In the genomic region with DNA sequence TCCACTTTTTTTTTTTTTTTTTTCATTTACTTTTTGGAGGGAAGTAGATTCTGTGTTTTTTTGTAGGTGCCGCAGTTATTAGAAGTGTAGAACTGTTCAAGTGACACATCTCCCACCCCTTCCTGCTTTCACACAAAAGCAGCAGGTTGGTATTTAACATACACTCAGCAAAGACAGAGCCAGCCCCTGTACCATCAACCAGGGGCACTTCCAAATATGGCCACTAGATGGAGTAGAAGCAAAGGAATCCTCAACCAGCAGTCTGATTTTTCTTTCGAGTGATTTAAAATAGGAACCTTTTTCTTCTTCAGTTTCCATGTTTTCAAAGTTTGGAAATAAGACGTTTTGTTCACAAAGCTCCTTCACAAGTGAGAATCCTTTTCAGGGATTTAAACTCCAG, we compare ENCODE assay signal across 8 mouse cellular contexts.
DNase-seq lines count a peak whose midpoint lies in the region; ATAC-seq and TF ChIP-seq lines count a peak whose summit lies in the region.

No protein-coding gene starts in this region.

- H3K36me3 ChIP-seq in liver, embryonic 12.5 days: no peaks in the 10 kb centered on the region
- 0 out of 2 replicates have a peak, but pooled peaks cover 10% of the 10 kb centered on the region for H3K36me3 ChIP-seq in embryonic facial prominence, embryonic 14.5 days (ENCODE audit: control insufficient read depth, insufficient read depth, low read length)
- H3K36me3 ChIP-seq in hindbrain, postnatal 0 days (ENCODE audit: insufficient read depth, low read length): no peaks in the 10 kb centered on the region

- no peak for ATAC-seq in liver, embryonic 12.5 days
- 0 out of 2 replicates have a peak, but pooled peaks have one; percentile 44 for ATAC-seq in embryonic facial prominence, embryonic 14.5 days (ENCODE audit: low read depth)
- ATAC-seq in hindbrain, postnatal 0 days: 0 out of 2 replicates have a peak, but pooled peaks have one; percentile 32

- H3K27me3 ChIP-seq in liver, embryonic 12.5 days (replicated peaks): no peaks in the 10 kb centered on the region
- no peaks in the 10 kb centered on the region for H3K27me3 ChIP-seq in embryonic facial prominence, embryonic 14.5 days (replicated peaks; ENCODE audit: control insufficient read depth, insufficient read depth, low read length)
- H3K27me3 ChIP-seq in hindbrain, postnatal 0 days (ENCODE audit: insufficient read depth, low read length): no peaks in the 10 kb centered on the region

- intact Hi-C loops in left cerebral cortex, postnatal 36 days (cut with DNase I): loop anchor here (1.0 to 10.0 kb wide), 3 partner anchors 232 to 1173 kb away; a partner anchor contains a TSS

- peak; percentile 94 for TF ChIP-seq CTCF in hindbrain, postnatal 0 days (IDR thresholded peaks at IDR 0.05; ENCODE audit: low read depth)

- peak; percentile 37 for DNase-seq in liver
- DNase-seq in adrenal gland, postnatal 25 days: peak; percentile 18
- DNase-seq in embryonic facial prominence, embryonic 14.5 days (ENCODE audit: low spot score): peak; percentile 63
- peak; percentile 84 for DNase-seq in hindbrain, postnatal 0 days (ENCODE audit: low spot score)
- peak; percentile 55 to 61 for DNase-seq in left cerebral cortex, postnatal 36 days (ENCODE audit: low spot score in 2 of 2)
- peak; percentile 57 for DNase-seq in naive thymus-derived CD4-positive, alpha-beta T cell, adult 2 months (ENCODE audit: low read depth)
- peak; percentile 39 for DNase-seq in telencephalon, adult 2 months (ENCODE audit: low read depth, low spot score)

- H3K4me3 ChIP-seq in liver, embryonic 12.5 days: no peak overlapping the region
- H3K4me3 ChIP-seq in embryonic facial prominence, embryonic 14.5 days (ENCODE audit: low read depth, low read length): no peak overlapping the region
- H3K4me3 ChIP-seq in hindbrain, postnatal 0 days (ENCODE audit: low read length): no peak overlapping the region

- no peak overlapping the region for H3K4me2 ChIP-seq in liver, embryonic 12.5 days
- H3K4me2 ChIP-seq in embryonic facial prominence, embryonic 14.5 days (ENCODE audit: low read depth, low read length): no peak overlapping the region
- no peak overlapping the region for H3K4me2 ChIP-seq in hindbrain, postnatal 0 days (ENCODE audit: low read depth, low read length)

- no peaks in the 10 kb centered on the region for H3K9me3 ChIP-seq in liver, embryonic 12.5 days (replicated peaks)
- no peaks in the 10 kb centered on the region for H3K9me3 ChIP-seq in embryonic facial prominence, embryonic 14.5 days (ENCODE audit: control insufficient read depth, low read length)
- H3K9me3 ChIP-seq in hindbrain, postnatal 0 days (ENCODE audit: low read length): no peaks in the 10 kb centered on the region

- no peaks in the 10 kb centered on the region for H3K4me1 ChIP-seq in liver, embryonic 12.5 days
- no peaks in the 10 kb centered on the region for H3K4me1 ChIP-seq in embryonic facial prominence, embryonic 14.5 days (ENCODE audit: control insufficient read depth, insufficient read depth, low read length)
- H3K4me1 ChIP-seq in hindbrain, postnatal 0 days (ENCODE audit: insufficient read depth, low read length): no peaks in the 10 kb centered on the region

- 15% methylated on average over 3 of the region's 3 CpGs for whole genome bisulfite sequencing in liver, embryonic 12.5 days (ENCODE audit: insufficient replicate concordance)
- 16% methylated on average over 3 of the region's 3 CpGs for WGBS in embryonic facial prominence, embryonic 14.5 days
- WGBS in hindbrain, postnatal 0 days: 17% methylated on average over 3 of the region's 3 CpGs

- H3K27ac ChIP-seq in liver, embryonic 12.5 days: no peak overlapping the region
- H3K27ac ChIP-seq in embryonic facial prominence, embryonic 14.5 days (replicated peaks; ENCODE audit: low read depth, low read length): no peak overlapping the region
- no peak overlapping the region for H3K27ac ChIP-seq in hindbrain, postnatal 0 days

- no peak overlapping the region for H3K9ac ChIP-seq in liver, embryonic 12.5 days
- no peak overlapping the region for H3K9ac ChIP-seq in embryonic facial prominence, embryonic 14.5 days (ENCODE audit: low read depth, low read length)
- H3K9ac ChIP-seq in hindbrain, postnatal 0 days (replicated peaks; ENCODE audit: low read length): no peak overlapping the region

Comparison
In these comparisons a context has a peak if more than half of its experiments do, and no peak if none do; other contexts are left out.
1. DNase-seq: peak in every context shown above with its lines; median percentile 84 in hindbrain, postnatal 0 days; 63 in embryonic facial prominence, embryonic 14.5 days; 58 in left cerebral cortex, postnatal 36 days; 57 in naive thymus-derived CD4-positive, alpha-beta T cell, adult 2 months; 39 in telencephalon, adult 2 months; 37 in liver; 18 in adrenal gland, postnatal 25 days.